Mouse (Mus musculus): ENCODE measurements around the gene Lrrc3b.
A peak's percentile ranks its signal among the peaks of the same experiment; 100 is the strongest.

The Lrrc3b gene

DNA sequence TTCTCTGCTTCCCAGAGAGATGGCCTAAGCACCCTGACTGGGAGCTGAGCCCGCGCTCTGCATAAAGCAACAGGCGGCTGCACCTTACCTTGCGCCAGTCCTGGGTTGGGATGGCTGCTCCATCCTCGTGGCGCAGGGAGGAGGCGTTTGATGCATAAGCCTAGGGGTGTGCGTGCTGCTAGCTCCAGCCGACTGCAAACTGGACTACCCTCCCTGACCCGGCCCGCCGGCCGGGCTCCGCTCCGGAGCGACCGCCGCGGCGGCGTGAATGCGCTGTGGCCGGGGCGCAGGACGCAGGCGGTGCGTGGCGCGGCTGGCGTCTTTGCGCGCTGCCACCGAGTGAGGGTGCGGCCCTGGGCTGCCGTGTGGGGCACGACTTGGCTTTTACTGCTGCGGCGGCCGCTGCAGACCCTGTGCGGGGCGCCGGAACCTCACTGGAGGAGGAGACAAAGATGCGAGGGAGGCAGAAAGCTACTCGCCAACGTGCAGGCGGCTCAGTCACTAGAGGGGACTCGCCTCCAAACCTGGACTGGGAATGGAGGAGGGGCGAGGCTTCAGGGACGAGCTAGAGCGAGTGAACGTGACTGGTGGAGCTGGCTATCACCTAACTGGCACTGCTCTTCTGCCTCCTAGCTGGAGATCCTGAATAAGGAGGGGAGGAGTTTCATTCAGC is at the start of gene Lrrc3b:
Gene Lrrc3b (minus strand): TSS at position 503 of the 673 bp plus-strand sequence.
- peak; percentile 68 to 74 for DNase-seq (ENCODE audit: low spot score in 2 of 2)

GRCm38 (mm10) chr14:15477668-15478067 is 38.9 kb upstream of the Lrrc3b start:
- DNase-seq (ENCODE audit: low spot score in 2 of 2), result peak in 1 of 2 experiments; percentile 1

- DNase-seq (ENCODE audit: low spot score in 2 of 2), result peak; percentile 11 to 20
Observed at GRCm38 (mm10) chr14:15438096-15438484, 697 bp downstream of the Lrrc3b start.

DNA sequence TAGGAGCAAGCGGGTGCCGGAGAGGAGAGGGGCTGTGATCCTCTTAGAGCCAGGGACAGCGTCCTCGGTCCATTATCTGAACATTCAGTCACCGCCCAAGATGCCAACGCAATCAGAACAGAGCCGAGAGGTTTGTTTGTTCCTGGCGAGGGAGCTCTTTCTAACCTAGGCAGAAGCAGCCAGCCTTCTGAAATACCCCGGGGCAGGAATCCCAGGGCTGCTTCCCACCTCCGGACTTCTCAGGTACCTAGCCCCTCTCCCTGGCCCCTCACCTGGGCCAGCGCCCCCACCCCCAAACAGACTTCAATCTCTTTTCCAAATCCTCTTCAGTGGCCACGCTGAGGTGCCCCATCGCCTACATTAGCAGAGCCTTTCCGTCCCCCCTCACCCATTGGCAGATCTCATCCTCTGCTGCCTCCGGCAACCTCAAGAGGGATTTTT is 1.3 kb downstream of the Lrrc3b start:
- peak; percentile 37 to 41 for DNase-seq (ENCODE audit: low spot score in 2 of 2)

DNA sequence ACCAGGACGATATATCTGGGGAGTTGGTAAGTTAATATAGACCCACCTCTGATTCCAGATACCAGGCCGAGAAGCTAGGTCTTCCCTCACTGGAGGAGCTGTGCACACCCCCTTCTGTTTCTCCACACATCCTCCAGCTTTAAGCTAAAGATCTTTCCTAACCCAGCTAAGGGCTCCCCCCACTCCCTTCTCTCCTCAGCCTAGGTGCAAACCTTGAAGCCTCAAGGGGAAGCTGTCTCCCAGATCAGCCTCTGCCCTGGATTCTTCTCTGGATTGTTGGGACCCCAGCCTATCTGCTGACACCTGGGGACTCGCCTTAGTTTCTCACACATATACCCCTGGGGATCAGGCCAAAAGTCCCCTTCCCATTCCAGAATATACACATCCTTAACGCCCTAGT is 1.7 kb downstream of the Lrrc3b start:
- peak in 1 of 2 experiments; percentile 3 for DNase-seq (ENCODE audit: low spot score in 2 of 2)

DNA sequence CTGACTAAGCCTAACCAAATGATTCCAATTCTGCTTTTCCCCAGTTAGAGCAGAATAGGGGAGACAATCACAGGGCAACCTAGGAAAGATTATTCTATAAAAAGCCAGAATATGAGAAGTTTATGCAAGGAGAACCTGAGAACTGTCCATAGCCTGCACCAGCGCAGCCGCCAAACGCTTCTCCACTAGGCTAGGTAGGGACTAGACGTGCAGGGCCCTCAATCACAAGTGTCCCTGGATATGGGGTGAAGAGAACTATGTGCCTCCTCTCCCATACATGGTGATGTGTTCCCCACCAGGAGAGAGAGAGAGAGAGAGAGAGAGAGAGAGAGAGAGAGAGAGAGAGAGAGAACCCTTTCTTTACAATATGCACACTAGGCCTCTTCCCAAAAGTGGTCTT is 2.2 kb downstream of the Lrrc3b start:
- DNase-seq (ENCODE audit: low spot score in 2 of 2), result no peak

- DNase-seq (ENCODE audit: low spot score in 2 of 2), result no peak
Observed at GRCm38 (mm10) chr14:15432396-15432795, 6.4 kb downstream of the Lrrc3b start.

- no peak for DNase-seq (ENCODE audit: low spot score in 2 of 2)
Observed at GRCm38 (mm10) chr14:15421624-15422023, 17.2 kb downstream of the Lrrc3b start.

DNA sequence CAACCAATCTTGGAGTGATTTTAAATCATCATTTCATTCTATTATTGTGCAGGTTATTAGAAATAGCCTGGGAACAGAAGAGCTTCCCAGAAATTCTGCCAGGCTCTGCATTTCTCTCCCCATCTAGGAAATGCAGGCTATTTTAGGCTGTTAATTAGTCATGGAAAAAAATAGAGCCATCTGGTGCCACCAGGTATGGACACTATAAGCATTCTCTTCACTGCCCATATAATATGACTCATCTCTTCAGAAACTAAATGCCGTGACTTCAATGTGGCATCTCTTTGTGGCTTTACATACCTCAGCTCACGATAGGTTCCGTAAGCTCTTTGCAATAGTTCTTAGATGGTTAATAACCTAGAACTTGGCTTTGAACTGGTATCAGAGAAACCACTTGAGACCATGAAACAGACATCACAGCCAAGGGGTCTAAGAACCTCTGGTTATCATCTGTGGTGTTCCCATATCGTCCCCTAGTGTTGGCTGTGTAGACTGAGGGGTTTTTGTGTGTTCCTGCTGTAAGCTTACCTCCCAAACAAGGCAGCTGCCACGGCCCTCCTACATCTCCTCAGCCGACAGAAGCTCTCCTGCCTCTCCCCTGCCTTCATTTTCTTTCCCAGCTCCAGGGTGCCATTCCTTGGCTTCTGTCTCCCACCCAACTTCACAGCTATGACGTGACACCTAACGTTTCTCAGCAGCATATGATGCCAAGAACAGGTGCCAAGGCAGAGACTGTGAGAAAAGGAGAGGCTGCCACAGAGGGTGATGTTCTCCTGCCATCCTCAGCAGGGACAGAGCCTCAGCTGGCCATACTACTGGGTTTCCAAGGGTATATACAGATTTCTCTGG is 27.9 kb downstream of the Lrrc3b start:
- no peak for DNase-seq (ENCODE audit: low spot score in 2 of 2)

DNA sequence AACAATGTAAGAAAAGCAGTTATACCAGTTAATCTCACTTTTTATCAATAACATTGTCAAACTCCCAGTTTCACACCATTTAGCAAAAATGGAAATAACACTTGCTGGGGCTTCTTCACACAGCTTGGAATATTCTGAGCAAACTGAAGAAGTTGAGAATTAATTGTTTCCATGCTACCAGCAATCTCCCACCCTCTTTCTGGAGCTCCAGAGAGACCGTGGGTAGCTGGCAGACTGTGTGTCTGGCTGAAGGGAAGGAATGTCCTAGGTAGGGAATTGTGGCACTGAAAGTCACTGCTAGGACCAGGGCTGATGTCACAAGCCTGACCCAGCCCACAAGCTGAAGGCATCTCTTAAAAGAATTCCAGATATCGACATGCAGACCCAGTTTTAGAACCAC is 53.3 kb downstream of the Lrrc3b start:
- DNase-seq (ENCODE audit: low spot score in 2 of 2), result no peak

DNA sequence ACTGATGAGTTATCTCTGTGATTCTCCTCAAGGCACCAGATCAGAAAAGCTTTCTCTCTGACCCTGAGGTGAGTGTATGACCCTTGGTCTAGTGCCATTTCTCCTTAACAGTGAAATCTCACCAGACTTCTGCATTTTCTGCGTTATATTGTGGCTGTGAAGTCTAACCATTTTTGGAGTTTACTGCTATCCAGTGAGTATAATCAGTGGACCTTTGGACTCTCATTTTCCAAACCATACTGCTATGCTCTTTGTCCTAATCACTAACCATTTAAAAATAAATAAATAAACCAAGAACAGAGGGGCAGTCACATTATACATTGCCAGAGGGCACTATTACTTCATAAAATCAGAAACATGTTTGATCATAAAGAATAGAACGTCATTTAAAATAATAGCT is 53.8 kb downstream of the Lrrc3b start:
- no peak for DNase-seq (ENCODE audit: low spot score in 2 of 2)

- DNase-seq (ENCODE audit: low spot score in 2 of 2), result no peak
Observed at GRCm38 (mm10) chr14:15384532-15384931, 54.3 kb downstream of the Lrrc3b start.

DNA sequence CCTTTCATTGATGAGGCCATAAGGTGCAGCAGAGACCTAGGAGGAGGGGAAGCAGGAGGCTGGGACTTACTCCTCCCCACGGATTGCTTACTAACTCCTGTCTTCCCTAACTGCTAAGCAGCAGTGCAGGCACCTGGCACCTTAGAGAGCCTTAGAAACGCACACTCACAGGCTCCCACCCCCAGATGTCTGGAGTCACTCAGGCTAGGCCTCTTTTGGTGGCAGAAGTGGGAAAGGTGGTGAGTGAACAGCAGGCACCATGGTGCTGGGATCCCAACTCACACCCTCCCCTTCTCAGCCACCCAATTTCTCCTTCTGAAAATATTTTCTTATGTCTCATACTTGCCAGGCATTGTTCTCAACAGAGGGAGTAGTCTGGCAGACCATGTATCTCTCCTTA is 55.7 kb downstream of the Lrrc3b start:
- no peak for DNase-seq (ENCODE audit: low spot score in 2 of 2)

DNA sequence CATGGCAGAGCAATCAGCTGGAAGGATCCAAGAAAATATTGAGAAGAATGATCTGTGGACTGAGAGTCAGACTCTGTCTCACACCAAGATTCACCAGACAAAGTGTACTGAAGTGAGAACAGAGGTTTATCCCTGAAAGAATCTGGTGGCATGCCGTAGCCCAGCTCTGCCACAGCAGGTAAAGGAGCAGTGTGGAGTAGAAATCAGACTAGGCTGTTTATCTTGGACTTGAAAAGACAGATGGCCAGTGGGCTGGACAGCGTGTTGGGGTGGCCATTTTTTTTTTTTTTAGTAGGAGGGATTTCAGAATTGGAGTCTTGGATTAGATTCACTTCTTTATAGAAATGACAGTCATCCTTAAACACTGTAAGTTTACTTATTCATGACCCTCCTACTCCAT is 61.4 kb downstream of the Lrrc3b start:
- DNase-seq (ENCODE audit: low spot score in 2 of 2), result no peak

DNA sequence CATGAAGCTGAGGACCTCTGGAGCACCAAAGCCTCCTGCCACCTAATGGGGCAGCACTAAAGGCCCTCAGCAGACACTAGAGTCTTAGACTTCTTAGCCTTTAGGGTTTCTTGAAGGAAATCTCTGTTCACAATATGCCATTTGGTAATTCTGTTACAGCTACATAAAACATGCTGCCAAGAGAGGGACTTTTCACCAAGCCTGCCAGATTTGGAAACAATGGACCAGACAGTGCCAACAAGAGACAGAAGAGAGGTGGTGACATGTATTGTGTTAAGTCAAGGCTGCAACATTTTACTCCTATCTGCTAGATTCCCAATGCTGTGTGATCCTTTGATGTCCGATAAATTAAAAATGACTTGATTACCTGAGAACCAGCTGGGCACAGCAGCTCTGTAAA is 62.0 kb downstream of the Lrrc3b start:
- peak in 1 of 2 experiments; percentile 21 for DNase-seq (ENCODE audit: low spot score in 2 of 2)

DNA sequence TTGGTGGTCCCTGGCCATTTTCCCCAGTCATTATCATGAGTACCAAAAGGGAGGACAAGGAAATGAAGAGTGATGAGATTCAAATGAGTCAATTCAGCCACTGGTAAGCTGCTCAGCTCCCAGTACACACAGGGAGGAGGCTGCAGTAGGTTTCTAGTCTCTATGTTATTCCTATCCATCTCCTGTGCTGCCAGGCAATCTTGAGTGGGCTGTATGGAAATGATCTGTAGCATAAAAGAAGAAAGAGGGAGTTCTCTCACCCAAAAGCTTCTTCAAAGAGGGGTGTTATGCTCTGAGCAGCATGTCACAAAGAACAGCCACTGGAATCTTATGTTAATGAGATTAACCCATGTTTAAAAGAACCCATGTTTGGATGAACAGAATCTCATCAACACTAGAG is 64.5 kb downstream of the Lrrc3b start:
- DNase-seq (ENCODE audit: low spot score in 2 of 2), result no peak

GRCm38 (mm10) chr14:15372985-15373384 is 65.8 kb downstream of the Lrrc3b start:
- peak; percentile 56 to 67 for DNase-seq (ENCODE audit: low spot score in 2 of 2)

- DNase-seq (ENCODE audit: low spot score in 2 of 2), result no peak
Observed at GRCm38 (mm10) chr14:15365045-15365444, 73.7 kb downstream of the Lrrc3b start.

- DNase-seq (ENCODE audit: low spot score in 2 of 2), result no peak
Observed at GRCm38 (mm10) chr14:15359893-15360292, 78.9 kb downstream of the Lrrc3b start.

DNA sequence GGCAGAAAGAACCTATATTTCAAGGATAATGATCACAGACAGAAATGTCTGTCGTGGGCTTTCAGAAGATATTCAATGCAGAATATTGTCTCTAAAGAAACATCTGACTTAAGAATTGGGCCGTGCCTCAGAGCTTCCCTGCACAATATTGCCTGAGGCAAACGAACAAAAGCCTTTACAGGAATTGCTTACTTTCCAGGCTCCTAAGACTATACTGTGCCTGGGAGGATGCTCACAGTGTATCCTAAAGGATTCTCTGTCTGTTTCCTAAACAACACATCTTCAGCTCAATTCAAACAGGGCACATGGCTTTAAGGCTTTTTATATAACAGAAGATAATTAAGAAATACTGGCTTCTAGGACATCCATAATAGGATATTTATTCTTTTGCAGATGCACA is 79.7 kb downstream of the Lrrc3b start:
- no peak for DNase-seq (ENCODE audit: low spot score in 2 of 2)

GRCm38 (mm10) chr14:15355512-15355911 is 83.3 kb downstream of the Lrrc3b start:
- peak; percentile 48 to 67 for DNase-seq (ENCODE audit: low spot score in 2 of 2)

DNA sequence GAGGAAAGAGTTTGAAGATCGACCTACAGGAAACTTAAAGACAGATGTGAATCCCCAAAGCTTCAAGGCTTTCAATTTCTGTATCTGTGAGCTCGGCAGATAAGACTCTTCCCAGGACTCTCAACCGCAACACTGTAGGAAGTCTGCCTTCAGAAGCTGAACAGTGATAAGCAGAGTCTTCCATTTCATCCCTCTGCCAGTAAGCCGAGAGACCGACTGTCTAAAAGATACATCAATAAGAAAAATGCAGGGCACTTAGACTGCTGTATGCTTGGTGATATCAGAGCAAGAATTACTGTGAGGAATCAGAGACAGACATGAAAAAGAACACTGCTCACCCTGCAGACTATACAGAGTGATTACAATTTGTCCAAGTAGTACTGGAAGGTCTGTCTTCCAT is 84.5 kb downstream of the Lrrc3b start:
- DNase-seq (ENCODE audit: low spot score in 2 of 2), result no peak

GRCm38 (mm10) chr14:15333130-15333529 is 105.7 kb downstream of the Lrrc3b start:
- no peak for DNase-seq (ENCODE audit: low spot score in 2 of 2)
